Mouse (Mus musculus) MEL (cell line): ENCODE measurements around the gene Efna5. TPM values are rescaled to one million over a fixed set of nuclear protein-coding genes. Genes with fewer than 3 reads are reported as not detected.

ENCODE experiments used
- DNase-seq: peaks from one replicate; pipeline ENCODE4 v3.0.0; 2011; ENCODE audit warnings: low read depth, low spot score
- H3K27ac ChIP-seq: 2 replicates; pipeline ENCODE4 v1.5.1; 2012; ENCODE audit warnings: low read depth, mild to moderate bottlenecking, control low read depth, low read length, moderate library complexity; ENCODE audit not compliant: control insufficient read depth
- H3K27me3 ChIP-seq, 2 experiments: fragments of 150-350 bp in 1 of 2; sonication (generic) in 1 of 2; 2 replicates each; pipeline ENCODE4 v1.6.1; 2012; ENCODE audit warnings: low read length in 2 of 2, mild to moderate bottlenecking in 2 of 2, improper control_type of control experiment in 1 of 2, moderate library complexity in 1 of 2; ENCODE audit not compliant: insufficient read depth in 2 of 2, control insufficient read depth in 1 of 2
- H3K36me3 ChIP-seq, 2 experiments: 2 replicates each; pipeline ENCODE4 v1.6.1; 2012 to 2014; ENCODE audit warnings: low read length in 2 of 2, improper control_type of control experiment in 1 of 2, inconsistent platforms in 1 of 2, mild to moderate bottlenecking in 1 of 2; ENCODE audit not compliant: insufficient read depth in 2 of 2, control insufficient read depth in 1 of 2
- H3K4me1 ChIP-seq, 2 experiments: fragments of 150-350 bp in 1 of 2; sonication (generic) in 1 of 2; 2 replicates each; pipeline ENCODE4 v1.6.1; 2012; ENCODE audit warnings: low read length in 2 of 2, improper control_type of control experiment in 1 of 2, mild to moderate bottlenecking in 1 of 2; ENCODE audit not compliant: insufficient read depth in 2 of 2, control insufficient read depth in 1 of 2
- H3K4me3 ChIP-seq, 2 experiments: fragments of 150-350 bp in 1 of 2; sonication (generic) in 1 of 2; 2 replicates each; pipeline ENCODE4 v1.5.1; 2012; ENCODE audit warnings: low read depth in 2 of 2, low read length in 2 of 2, mild to moderate bottlenecking in 2 of 2, moderate library complexity in 2 of 2, control low read depth in 1 of 2, improper control_type of control experiment in 1 of 2; ENCODE audit not compliant: control insufficient read depth in 1 of 2, insufficient read depth in 1 of 2
- H3K79me2 ChIP-seq: 2 replicates; pipeline ENCODE4 v1.6.1; 2012; ENCODE audit warnings: mild to moderate bottlenecking, low read length, moderate library complexity; ENCODE audit not compliant: control insufficient read depth, poor library complexity, insufficient read depth
- H3K9ac ChIP-seq: 2 replicates; pipeline ENCODE4 v1.6.1; 2012; ENCODE audit warnings: low read depth, mild to moderate bottlenecking, control low read depth, low read length, moderate library complexity; ENCODE audit not compliant: control insufficient read depth, poor library complexity, severe bottlenecking
- H3K9me3 ChIP-seq: fragments of 150-350 bp; sonication (generic); replicated peaks from 2 replicates; pipeline ENCODE4 v1.6.1; 2012; ENCODE audit warnings: mild to moderate bottlenecking, low read length, improper control_type of control experiment, moderate library complexity; ENCODE audit not compliant: insufficient read depth
- BHLHE40 ChIP-seq: IDR thresholded peaks from 2 replicates; pipeline ENCODE4 v1.6.1; 2012; ENCODE audit warnings: low read depth, mild to moderate bottlenecking, inconsistent platforms, low read length, improper control_type of control experiment, borderline replicate concordance
- CHD2 ChIP-seq: IDR thresholded peaks from 2 replicates; pipeline ENCODE4 v1.6.1; 2011; ENCODE audit warnings: low read length, improper control_type of control experiment
- EP300 ChIP-seq, 2 experiments: IDR thresholded peaks; 2 replicates each; pipeline ENCODE4 v1.6.1; 2011; ENCODE audit warnings: improper control_type of control experiment in 2 of 2, low read length in 2 of 2, low read depth in 1 of 2, mild to moderate bottlenecking in 1 of 2
- ETS1 ChIP-seq: IDR thresholded peaks from 2 replicates; pipeline ENCODE4 v1.6.1; 2012; ENCODE audit warnings: low read depth, mild to moderate bottlenecking, inconsistent platforms, low read length, improper control_type of control experiment, moderate library complexity
- GABPA ChIP-seq: IDR thresholded peaks from 2 replicates; pipeline ENCODE4 v1.6.1; 2012; ENCODE audit warnings: low read depth, mild to moderate bottlenecking, inconsistent platforms, low read length, improper control_type of control experiment, moderate library complexity
- KAT2A ChIP-seq: conservative IDR thresholded peaks from 2 replicates; pipeline ENCODE4 v1.6.1; 2012; ENCODE audit warnings: low read depth, low read length, improper control_type of control experiment, inconsistent platforms
- MEF2A ChIP-seq: IDR thresholded peaks from 2 replicates; pipeline ENCODE4 v1.6.1; 2014; ENCODE audit warnings: low read depth, mild to moderate bottlenecking, inconsistent platforms, low read length, improper control_type of control experiment; ENCODE audit not compliant: poor library complexity, insufficient replicate concordance, severe bottlenecking; ENCODE audit errors: extremely low read depth
- MYB ChIP-seq: IDR thresholded peaks from 2 replicates; pipeline ENCODE4 v1.6.1; 2011; ENCODE audit warnings: mild to moderate bottlenecking, low read depth, low read length, improper control_type of control experiment
- MYC ChIP-seq: IDR thresholded peaks from 2 replicates; pipeline ENCODE4 v1.6.1; 2011; ENCODE audit warnings: low read depth, mild to moderate bottlenecking, low read length, improper control_type of control experiment, moderate library complexity
- NRF1 ChIP-seq: IDR thresholded peaks from 2 replicates; pipeline ENCODE4 v1.6.1; 2014; ENCODE audit warnings: low read depth, mild to moderate bottlenecking, inconsistent platforms, low read length, improper control_type of control experiment, moderate library complexity; ENCODE audit not compliant: poor library complexity, insufficient read depth, severe bottlenecking
- POLR2A ChIP-seq, 2 experiments: IDR thresholded peaks; 2 replicates each; pipeline ENCODE4 v1.6.1; 2011 to 2012; ENCODE audit warnings: low read length in 2 of 2, mild to moderate bottlenecking in 2 of 2, control low read depth in 1 of 2, improper control_type of control experiment in 1 of 2, low read depth in 1 of 2, moderate library complexity in 1 of 2; ENCODE audit not compliant: control insufficient read depth in 1 of 2, insufficient read depth in 1 of 2, poor library complexity in 1 of 2
- POLR2AphosphoS2 ChIP-seq: IDR thresholded peaks from 2 replicates; pipeline ENCODE4 v1.6.1; 2011; ENCODE audit warnings: low read length, improper control_type of control experiment
- POLR2AphosphoS5 ChIP-seq: IDR thresholded peaks from 2 replicates; pipeline ENCODE4 v1.6.1; 2012; ENCODE audit warnings: low read depth, borderline replicate concordance, mild to moderate bottlenecking, inconsistent platforms, low read length, moderate library complexity, mixed read lengths
- RAD21 ChIP-seq: IDR thresholded peaks from 2 replicates; pipeline ENCODE4 v1.6.1; 2011; ENCODE audit warnings: mild to moderate bottlenecking, low read depth, low read length, improper control_type of control experiment
- RCOR1 ChIP-seq: IDR thresholded peaks from 2 replicates; pipeline ENCODE4 v1.6.1; 2012; ENCODE audit warnings: low read depth, mild to moderate bottlenecking, inconsistent platforms, low read length, improper control_type of control experiment
- TCF12 ChIP-seq: IDR thresholded peaks from 2 replicates; pipeline ENCODE4 v1.6.1; 2014; ENCODE audit warnings: low read depth, mild to moderate bottlenecking, inconsistent platforms, low read length, improper control_type of control experiment, moderate library complexity
- UBTF ChIP-seq: IDR thresholded peaks from 2 replicates; pipeline ENCODE4 v1.6.1; 2012; ENCODE audit warnings: low read depth, mild to moderate bottlenecking, inconsistent platforms, low read length, improper control_type of control experiment, moderate library complexity, borderline replicate concordance; ENCODE audit not compliant: insufficient read depth
- USF1 ChIP-seq: IDR thresholded peaks from 2 replicates; pipeline ENCODE4 v1.6.1; 2014; ENCODE audit warnings: low read depth, mild to moderate bottlenecking, inconsistent platforms, low read length, improper control_type of control experiment, moderate library complexity
- ZKSCAN1 ChIP-seq: IDR thresholded peaks from 2 replicates; pipeline ENCODE4 v1.6.1; 2012; ENCODE audit warnings: low read depth, mild to moderate bottlenecking, inconsistent platforms, low read length, improper control_type of control experiment, moderate library complexity
- ZMIZ1 ChIP-seq: IDR thresholded peaks from 2 replicates; pipeline ENCODE4 v1.6.1; 2012; ENCODE audit warnings: low read depth, mild to moderate bottlenecking, inconsistent platforms, low read length, improper control_type of control experiment, moderate library complexity
- ZNF384 ChIP-seq: IDR thresholded peaks from 2 replicates; pipeline ENCODE4 v1.6.1; 2012; ENCODE audit warnings: low read depth, mild to moderate bottlenecking, inconsistent platforms, low read length, improper control_type of control experiment
- polyA plus RNA-seq, 2 experiments: library from polyadenylated mRNA; stranded (reverse) in 1 of 2; unstranded in 1 of 2; fragments of >175 nt in 1 of 2; fragments of >200 nt in 1 of 2; gene quantifications; 2 replicates each; pipeline versions ENCODE4 v1.2.1 to v1.2.4; 2012; ENCODE audit warnings: low replicate concordance in 2 of 2, low read depth in 1 of 2; ENCODE audit not compliant: insufficient read length in 2 of 2, insufficient read depth in 1 of 2, missing spikeins in 1 of 2
- total RNA-seq: library from RNA; depleted of rRNA; stranded (reverse); fragments of 300-350 nt; gene quantifications from 2 replicates; pipeline ENCODE4 v1.2.3, GENCODE M21; 2012

Gene Efna5
- total and polyA plus RNA-seq, 3 experiments = not detected

DNA sequence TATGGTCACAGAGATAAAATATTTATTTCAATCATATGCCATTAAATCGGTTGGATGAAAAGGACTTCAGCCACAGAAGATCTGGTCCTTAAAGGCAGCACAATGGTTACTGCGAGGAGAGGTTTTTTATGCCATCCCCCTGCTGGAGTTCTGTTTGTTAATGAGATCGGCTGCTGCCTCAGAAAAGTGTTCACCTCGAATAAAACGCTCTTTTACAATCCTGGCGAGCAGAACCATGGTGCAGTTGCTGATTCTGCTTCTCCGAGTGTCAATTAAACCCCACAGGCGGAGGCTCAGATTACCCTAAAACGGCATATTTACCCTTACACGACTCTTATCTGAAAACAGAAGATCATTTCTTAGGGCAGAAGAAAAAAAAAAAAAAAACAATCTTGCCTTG lies 146.2 kb downstream of the Efna5 start:
- no peak for TF ChIP-seq POLR2AphosphoS5
- no peak for TF ChIP-seq EP300 (IDR thresholded peaks at IDR 0.05; ENCODE audit: low read depth in 1 of 2, low read length in 2 of 2)
- no peak for TF ChIP-seq MYC
- TF ChIP-seq ZMIZ1 = no peak
- TF ChIP-seq CHD2 = no peak
- TF ChIP-seq ZKSCAN1 = no peak
- TF ChIP-seq MEF2A = no peak
- TF ChIP-seq ETS1 = no peak
- TF ChIP-seq POLR2A (IDR thresholded peaks at IDR 0.05; ENCODE audit: control insufficient read depth in 1 of 2, insufficient read depth in 1 of 2, low read depth in 1 of 2, low read length in 2 of 2, poor library complexity in 1 of 2) = no peak
- TF ChIP-seq MYB = no peak
- TF ChIP-seq POLR2AphosphoS2 = no peak
- no peak for TF ChIP-seq TCF12
- no peak for TF ChIP-seq KAT2A
- no peaks in the 10 kb centered on the region for H3K79me2 ChIP-seq
- DNase-seq = no peak
- no peaks in the 10 kb centered on the region for H3K36me3 ChIP-seq
- no peak overlapping the region for H3K4me3 ChIP-seq
- H3K9me3 ChIP-seq = no peaks in the 10 kb centered on the region
- H3K27me3 ChIP-seq = no peaks in the 10 kb centered on the region
- H3K4me1 ChIP-seq = no peaks in the 10 kb centered on the region
- H3K9ac ChIP-seq = no peak overlapping the region
- H3K27ac ChIP-seq = no peak overlapping the region

DNA sequence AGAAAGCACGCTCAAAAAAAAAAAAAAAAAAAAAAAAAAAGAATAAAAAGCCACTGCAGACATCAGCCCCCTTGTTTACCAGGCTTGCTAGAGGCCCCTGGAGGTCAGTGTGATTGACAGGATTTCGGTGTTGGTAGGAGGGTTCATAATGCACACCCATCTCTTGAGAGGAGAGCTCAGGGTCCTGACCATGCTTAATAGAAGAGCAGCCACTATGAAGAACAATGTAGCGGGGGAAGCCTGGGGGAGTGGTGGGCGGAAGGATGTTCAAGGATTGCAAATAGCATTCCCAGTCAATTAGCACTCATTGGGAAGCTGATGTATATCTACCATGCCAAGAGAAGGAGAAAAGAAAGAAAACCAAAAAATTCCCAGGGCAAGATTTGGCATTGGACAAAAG lies 147.1 kb downstream of the Efna5 start:
- Histone ChIP-seq H3K9ac (no peak overlapping the region), H3K4me1 (no peaks in the 10 kb centered on the region), H3K27ac (no peak overlapping the region), H3K4me3 (no peak overlapping the region), H3K79me2 (no peaks in the 10 kb centered on the region), H3K27me3 (no peaks in the 10 kb centered on the region), H3K36me3 (no peaks in the 10 kb centered on the region), H3K9me3 (no peaks in the 10 kb centered on the region)
- TF ChIP-seq POLR2AphosphoS5 = no peak
- no peak for TF ChIP-seq ZNF384
- TF ChIP-seq NRF1 = no peak
- no peak for TF ChIP-seq TCF12
- no peak for TF ChIP-seq USF1
- TF ChIP-seq GABPA = no peak
- no peak for TF ChIP-seq UBTF
- TF ChIP-seq BHLHE40 = no peak
- no peak for TF ChIP-seq RAD21
- TF ChIP-seq RCOR1 = no peak
- DNase-seq = no peak
